Mouse (Mus musculus) cerebellum, adult 9-11 months (tissue): ENCODE data around the gene Cyct.

Source experiments
- DNase-seq: peaks from one replicate; pipeline ENCODE4 v3.0.0; 2022

Gene Cyct

DNA sequence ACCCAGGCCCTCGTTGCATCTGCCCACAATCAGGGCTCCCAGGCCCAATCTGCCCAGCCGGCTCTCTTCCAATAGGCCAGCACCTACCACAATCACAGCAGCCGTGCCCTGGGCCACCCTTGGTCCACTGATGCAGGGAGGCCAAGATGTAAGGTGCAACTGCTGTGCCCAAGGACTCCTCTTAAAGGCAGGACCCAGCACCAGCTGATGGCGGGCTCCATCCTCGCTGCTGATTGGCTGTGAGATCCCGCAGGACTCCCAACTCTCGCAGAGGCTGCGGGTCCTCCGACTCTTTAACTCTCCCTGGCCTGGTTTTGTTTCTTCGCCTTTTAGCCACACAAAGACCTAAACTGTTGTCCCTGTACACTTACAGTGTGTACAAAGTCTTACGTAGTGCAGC is at the start of gene Cyct:
TSS of gene Cyct (minus strand) at position 225 of the 400 bp plus-strand sequence.
- DNase-seq = no peak

DNA sequence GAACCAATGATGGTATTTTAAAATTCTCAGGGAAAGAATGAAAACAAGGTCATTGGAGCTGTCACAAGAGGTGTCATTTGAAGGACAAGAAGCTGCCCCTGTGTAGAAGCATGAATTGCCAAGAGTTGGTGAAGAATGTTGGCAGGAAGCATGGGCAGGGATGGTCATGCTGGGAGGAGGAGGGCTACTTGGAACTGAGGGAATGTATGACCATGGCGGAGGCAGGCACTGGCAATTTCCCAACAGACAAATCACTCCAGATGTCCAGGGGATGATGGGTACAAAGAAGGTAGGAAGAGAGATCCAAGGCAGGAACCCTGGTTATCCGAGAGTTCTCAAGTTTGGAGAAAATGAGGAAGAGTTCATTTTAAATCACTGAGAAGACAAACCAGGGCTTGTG is 49.7 kb upstream of the Cyct start:
- peak; percentile 67 for DNase-seq

DNA sequence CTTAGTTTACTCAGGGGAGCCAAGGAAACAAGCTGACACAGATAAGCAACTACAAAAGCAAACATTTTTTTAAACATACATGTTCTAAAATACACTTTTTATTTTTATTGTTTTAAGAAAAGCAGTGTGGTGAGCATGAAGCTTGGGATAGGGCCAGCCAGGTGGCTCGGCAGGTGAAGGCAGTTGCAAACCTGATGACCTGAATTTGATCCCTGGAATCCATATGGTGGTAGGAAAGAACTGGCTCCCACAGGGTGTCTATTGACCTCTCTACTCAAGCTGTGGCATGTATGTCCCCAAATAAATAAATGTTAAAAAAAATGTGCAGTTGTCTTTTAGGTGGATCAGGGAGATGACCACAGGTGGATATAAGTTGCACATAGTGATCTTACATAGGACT is 49.3 kb upstream of the Cyct start:
- peak; percentile 50 for DNase-seq

DNA sequence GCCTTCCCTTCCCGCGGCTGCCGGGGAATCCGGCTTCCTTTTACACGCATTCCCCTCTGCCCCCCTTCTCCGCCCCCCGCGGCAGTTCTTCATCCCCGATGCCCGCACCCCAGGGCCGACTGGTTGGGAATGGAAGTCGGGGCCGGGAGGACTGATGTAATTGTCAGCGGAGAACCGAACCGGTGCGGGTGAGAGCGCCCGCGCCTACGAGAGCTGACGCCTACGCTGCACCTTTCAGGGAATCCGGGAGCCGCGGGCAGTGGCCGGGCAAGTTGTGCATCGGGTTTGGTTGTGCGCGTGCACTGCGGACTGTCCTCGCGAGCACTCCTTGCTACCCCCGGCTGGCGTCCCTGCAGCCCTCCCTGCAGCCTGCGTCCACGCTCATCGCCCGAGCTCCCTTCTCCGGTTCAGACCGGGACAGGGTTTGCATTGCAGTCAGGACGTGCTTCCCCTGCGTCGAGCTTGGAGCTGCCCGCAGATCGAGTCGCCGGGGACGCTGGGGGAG is 46.7 kb upstream of the Cyct start:
- DNase-seq = peak; percentile 87

DNA sequence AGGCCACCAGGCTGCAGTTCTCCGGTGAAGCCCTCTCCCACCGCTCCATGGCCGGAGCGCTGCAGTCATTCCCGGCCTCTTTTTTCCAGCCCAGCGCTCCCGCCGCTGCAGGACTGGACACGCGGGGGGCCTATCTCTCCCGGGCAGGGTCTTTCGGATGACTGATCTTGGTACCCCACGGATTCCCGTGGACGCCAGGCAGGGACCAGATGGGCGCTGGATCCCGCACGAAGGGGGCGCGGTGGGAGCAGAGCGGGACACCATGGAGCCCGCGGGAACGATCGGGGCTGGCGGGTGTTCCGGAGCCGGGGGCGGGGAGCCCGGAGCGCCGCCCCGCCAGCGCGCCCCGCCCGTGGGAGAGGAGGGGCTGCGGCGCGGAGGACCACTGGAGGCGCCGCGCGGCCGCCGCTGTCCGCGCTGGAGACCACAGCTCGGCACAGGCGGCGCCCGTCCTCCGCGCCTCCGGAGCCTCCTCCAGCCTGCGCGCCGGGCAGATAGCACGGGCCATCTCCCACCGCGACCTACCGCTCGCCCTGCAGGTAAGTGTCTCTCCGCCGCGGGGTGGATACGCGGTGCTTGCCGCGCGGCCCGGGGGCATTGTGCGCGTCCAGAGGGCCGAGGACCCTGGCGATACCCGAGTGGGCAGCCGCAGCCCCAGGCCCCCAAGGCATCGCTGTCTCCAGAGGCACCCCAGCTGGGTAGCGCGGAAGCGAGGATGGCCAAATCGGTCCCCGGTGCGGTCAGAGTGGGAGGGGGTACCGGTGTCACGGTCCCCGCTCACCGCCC is 46.1 kb upstream of the Cyct start, which contains the start of gene Osbpl6:
TSS of gene Osbpl6 (plus strand) at position 358 of the 786 bp plus-strand sequence.
- peak; percentile 83 for DNase-seq

DNA sequence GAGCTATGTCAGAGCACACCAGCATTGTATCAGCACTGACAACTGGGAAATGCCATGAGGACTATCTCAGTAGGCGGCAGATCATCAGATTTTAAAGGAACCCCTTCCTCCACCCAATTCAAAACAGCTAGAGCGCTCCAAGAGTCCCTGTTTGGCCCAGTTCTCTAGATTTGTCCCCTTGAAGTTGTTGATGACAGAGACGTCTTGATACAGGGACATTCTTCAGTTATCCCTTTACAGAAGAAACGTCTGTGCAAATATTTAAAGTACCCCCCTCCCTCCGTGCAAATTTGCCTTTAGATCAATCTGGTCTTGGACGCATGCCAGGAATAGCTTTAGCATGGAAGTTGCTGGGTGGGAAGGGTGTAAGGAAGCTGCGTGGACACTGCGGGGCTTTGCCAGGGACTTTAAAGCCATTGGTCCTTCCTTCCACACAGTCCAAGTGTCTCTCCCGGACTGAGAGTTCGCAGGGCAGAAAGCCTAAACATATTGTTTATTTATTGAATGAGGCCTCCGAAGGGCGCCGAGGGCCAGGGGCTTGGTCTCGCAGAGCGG is 45.4 kb upstream of the Cyct start:
- DNase-seq = peak; percentile 69

DNA sequence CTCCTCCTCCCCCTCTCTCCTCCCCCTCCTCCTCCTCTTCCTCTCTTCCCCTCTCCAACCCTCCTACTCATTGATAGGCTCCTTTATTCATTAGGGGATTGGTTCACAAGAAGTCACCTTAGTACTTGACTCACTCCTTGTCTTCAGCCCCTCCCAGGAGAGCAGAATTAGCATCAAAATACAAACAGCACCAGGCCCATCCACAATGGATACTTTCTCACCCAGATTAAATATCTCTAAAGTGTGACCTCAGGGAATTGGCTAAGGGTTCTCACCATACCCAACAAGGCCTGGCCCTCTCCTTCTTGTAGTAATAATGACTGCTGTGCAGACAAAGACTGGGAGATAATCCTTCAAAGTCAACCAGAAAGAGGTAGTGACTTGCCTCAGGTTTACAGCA is 39.9 kb upstream of the Cyct start:
- DNase-seq = no peak

DNA sequence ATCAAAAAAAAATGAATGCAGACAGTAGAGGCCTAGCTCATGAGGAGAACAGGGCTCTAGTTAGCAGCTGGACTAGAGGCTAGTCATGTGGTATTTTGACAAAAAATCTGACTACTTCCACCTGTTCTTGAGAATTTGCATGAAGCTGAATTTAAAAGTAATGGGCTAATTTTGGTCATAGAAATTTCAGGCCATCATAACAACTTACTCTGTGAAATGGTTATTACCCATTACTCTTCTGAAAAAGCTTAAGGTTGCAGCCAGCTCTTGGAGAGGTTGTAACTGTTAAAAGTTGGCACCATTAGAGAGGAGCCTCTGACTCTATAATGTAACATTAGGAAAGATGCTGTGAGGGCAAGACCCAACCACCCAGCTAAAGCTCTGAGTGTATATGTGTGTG is 26.3 kb upstream of the Cyct start:
- DNase-seq = no peak

DNA sequence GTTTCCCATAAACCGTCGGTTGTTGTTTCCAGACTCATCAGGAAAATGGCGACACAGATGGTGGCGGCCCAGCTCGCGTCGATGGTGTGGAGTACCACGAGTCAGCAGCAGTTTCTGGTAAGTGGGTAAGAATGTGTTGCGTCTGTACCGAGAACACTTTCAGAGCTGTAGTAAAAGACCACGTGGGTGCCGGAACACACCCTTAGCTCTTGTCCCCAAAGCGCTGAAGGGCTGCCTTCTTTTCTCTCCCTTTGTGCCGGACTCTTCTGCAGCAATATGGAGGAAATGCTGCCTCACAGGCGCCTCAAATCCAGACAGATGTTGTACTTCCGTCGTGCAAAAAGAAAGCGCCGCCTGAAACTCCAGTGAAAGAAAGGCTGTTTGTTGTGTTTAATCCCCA is 18.4 kb upstream of the Cyct start:
- DNase-seq = no peak

DNA sequence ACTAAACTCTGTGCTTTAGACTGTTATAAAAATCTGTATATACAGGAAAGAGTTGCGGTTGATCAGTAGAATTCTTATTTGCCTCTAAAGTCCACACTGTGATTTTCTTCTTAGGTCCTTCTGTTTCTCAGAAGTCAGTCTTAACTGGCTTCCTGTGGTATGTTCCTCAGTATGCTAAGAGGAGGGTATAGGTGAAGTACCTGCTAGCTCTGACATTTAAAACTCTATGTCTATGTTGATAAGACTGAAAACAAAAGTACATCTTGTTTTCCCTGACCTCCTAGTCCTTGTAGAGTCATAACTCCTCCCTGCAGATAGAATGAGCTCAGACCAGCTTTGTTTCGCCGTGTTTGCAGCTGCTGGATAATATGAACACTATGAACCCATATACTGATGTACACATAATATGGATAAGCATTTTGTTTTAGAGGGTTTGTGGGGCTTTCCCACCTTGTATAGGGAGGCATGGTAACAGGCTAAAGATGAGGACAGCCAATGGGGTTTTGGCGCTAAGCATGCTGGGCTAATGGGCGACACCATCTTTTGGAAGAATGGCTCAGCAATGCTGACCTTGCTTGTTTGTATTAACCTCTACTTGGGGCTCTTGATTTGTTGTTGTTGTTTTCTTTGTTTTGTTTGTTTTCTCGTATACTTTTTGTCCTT is 14.4 kb upstream of the Cyct start:
- no peak for DNase-seq

DNA sequence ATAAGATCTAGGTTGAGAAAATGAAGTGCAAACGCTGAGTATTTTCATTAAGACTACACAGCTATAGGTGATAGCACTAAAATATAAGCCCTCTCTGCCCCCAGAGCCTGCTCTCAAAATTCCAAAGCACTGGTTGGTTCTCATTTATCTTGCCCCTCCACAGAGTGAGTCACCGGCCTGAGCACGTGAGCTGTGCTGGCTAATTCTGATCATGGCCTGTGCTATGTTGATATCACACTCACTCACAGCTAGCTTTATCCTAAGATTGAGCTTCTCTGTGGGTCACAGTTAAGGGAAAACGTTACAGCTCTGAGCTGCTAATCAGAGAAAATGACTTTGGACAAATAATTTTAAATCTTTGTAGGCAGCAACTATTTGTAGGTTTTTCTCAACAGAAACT is 12.0 kb upstream of the Cyct start:
- no peak for DNase-seq

DNA sequence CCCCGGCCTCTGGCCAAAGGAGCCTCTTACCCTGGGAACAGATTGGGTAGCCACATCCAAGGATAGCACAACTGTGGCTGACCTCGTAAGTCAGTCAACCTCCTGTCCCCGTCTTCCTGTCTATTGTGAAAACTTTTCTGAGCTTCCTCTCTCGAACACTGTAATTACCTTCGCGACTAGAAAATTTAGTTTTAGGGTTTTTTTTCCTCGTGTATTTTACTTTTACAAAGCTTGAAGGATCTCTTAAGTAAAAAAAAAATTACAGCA is 10.3 kb upstream of the Cyct start:
- no peak for DNase-seq

DNA sequence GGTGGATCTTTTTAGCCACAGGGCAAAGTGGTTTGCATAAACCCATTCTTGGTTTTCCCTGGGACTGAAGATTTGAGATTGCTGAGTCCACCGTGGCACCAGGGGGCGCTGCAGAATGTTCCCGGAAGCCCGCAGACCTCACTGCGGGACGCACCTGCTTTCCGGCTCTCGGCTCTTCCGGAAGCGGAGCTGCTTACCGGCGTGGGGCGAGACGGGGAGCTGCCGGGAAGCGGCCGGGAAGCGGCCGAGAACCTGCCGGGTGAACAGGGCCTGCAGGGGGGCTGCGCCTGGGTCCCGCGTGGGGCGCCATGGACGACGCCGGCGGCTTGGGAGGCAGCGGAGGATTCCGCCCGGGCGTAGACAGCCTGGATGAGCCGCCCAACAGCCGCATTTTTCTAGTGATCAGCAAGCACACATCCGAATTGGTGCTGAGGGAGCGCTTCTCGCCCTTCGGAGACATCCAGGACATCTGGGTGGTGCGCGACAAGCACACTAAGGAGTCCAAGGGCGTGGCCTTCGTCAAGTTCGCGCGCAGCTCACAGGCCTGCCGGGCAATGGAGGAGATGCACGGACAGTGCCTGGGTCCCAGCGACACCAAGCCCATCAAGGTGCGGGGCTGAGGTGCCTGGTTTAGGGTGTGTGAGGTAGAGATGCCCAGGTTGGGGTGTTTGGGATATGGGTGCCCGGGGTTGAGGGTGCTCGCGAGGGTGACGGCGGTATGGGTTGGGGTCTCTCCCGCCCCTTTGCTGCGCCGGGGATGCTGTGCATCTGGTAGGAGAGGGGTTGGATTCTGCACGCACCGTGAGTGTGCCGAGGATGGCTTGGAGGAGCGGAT is 9.8 kb upstream of the Cyct start, which contains the start of gene Rbm45:
TSS of gene Rbm45 (plus strand) at position 164 of the 835 bp plus-strand sequence.
- peak; percentile 85 for DNase-seq

DNA sequence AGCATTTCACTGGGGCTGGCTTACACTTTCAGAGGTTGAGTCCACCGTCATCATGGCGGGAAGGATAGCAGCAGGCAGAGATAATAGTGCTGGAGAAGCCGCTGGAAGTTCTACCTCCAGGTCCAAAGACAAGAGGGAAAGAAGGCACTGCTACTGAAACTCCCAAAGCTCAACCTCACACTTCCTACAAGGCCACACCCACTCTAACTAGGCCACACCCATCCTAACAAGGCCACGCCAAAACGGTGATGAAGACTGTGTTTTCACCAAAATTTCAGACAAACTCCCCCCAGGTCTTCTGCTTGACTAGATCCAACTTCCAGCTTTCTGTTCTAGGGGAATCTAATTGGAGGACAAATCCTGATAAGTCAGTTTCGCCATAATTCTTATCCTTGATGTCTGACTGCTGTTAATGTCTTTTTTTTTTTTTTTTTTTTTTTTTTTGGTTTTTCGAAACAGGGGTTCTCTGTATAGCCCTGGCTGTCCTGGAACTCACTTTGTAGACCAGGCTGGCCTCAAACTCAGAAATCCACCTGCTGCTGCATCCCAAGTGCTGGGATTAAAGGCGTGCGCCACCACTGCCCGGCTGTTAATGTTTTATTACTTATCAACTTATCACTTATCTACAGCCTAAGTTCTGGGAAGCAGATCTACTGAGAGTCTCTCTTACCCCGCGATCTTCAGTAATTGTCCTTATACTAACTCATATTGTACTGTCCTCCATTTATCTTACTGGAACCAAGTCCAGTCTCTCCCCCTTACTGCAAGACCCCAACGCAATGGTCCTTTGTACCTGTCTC is 8.8 kb upstream of the Cyct start:
- DNase-seq = peak; percentile 12

DNA sequence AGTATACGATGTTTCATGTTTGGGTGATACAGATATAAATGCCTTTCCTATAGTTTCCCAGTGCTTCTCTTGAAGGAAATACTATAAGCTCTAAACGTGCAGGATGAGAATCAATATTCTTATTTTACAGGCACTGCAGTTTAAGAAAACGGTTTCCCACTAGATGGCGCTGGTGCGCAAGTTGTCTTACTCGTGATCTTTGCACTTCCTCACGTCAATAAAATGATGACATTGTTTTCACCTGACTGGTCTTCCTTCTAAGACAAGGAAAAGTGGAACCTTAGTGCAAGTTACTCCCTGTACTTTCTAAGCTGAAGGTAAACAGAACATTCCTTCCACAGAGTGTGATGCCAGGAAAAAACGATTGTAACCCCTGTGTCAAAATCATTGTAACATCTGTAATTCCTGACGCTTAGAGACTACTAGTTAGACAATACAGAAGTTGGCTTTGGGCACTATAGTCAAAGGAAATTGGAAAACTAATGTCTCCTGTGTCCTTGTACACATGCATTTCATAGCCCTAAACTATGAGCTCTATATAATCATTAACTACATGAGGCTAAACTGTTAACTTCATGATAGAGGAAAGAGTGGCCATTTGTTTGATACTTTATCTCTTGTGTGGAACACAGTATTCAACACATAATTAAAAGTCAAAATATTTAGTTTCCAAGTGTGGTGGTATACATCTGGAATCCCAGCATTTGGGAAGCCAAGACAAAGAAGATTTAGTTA is 7.1 kb upstream of the Cyct start:
- DNase-seq = peak; percentile 64

DNA sequence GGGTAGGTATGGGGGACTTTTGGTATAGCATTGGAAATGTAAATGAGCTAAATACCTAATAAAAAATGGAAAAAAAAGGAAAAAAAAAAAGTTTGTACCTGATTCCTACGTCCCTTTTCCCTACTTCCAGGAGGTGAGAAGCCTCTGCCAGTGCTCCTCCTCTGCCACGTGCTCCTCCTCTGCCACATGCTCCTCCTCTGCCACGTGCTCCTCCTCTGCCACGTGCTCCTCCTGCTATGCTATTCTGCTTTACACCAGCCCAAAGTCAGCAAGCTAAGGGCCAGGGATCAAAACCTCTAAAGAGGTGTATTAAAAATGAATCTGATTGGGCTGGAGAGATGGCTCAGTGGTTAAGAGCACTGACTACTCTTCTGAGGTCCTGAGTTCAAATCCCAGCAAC is 5.6 kb upstream of the Cyct start:
- no peak for DNase-seq

DNA sequence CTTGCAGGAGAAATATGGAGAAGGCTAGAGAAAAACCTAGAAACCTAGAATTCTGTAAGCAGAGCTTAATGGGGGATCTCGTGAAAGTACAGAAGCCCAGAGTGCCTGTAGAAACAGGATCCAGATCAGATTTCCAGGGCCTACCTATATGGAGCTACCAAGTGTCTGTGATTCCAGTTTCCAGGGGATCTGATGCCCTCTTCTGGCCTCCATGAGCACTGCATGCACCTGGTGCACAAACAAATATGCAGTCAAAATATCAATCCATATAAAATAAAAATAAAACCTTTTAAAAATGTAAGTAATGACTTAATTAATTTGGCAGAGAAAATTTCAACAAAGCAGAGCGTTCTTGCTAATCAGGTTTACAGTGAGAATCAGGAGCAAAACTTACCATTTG is 1.9 kb upstream of the Cyct start:
- no peak for DNase-seq

DNA sequence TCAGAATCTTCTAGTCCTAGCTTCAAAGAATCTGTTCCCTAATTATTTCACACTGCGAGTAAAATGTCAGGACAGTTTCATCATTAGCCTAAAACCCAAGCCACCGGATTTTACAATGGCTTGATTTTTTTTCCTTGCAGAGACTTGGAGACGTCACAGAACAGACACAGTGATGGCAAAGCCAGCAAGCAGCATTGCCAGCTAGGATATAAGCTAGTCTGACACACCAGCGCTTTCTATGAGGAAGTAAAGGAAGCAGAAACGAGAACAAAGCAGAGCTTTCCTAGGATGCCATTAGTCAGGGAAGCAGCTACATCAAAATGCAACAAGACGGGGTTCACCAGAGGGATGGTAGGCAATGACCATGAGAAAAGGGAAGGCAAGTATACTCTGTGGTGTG is 12.4 kb downstream of the Cyct start:
- DNase-seq = no peak

DNA sequence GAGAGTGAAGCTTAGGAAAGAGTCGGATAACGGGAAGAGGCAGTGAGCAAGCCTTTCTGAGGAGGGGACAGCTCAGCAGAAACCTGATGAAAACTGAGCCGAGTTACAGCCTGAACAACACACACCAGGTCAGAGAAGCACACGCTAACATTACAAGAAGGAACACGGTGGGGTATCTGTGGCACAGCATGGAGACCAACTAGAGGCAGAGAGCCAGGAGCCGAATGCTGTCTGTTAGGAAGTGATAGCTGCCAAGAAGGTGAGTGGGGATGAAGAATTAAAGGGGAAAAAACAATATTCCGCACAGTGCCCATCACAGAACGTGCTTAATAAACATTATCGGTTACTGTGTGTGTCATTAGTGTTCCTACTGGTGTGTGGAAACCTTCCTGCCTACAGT is 18.1 kb downstream of the Cyct start:
- peak; percentile 11 for DNase-seq

DNA sequence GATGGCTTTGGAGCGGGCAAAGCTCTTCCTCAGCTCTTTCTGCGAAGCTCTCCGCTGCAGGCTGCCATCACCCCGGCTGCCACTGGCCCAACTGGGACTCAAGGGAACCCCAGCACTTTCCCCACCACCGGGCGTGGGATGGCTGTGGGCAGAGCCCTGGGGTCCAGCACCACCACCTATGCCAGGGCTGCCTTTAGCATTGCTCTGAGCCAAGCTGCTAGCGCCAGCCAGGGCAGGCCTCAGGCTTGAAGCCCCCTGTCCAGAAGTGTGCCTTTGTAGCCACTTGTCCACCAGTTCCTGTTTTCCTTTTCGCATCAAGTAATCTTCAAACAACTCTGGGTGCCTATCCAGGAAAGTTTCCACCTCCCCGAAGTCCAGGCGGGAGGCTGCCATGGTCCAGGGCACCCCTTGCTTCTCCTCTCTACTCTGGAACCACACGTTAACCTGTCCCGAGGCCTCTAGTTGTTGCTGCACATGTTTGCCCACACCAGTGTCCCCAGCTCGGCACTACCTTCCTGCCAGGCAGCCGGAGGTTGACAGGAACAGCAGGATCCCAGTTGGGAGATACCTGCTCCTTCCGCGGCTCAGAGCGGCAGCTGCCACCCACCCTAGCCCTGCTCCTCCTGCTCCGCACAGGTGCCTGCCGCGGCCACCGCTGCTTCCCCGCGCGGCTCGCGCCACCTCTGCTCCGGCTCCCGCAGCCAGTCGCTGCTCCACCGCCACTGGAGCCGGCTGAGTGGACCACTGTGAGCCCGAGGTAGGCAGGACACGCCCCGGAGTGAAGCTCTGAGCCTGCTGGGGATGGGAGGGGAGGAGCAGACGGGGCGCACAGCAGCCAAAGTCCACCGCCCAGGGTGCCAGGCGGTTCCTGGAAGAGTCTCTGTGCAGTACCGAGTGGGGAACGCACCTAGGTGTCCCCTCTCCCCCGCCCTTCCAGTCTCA is 21.8 kb downstream of the Cyct start, which contains the start of gene Pde11a:
TSS of gene Pde11a (minus strand) at position 560 of the 942 bp plus-strand sequence.
- DNase-seq = no peak
